13 mouse cellular contexts compared by ENCODE assay signal in genomic region chr2:149722342-149722741, GRCm38 (mm10).
"Had no signal": no experiment of that assay in that cellular context is flagged by ENCODE, and none has a peak within 500 bp of the region (broad histone marks: within the 10 kb centered on the region; RNA-seq: fewer than 3 reads in every experiment).

No protein-coding gene starts in this region.

- DNase-seq: kidney, adult 11 months; kidney, adult 8-10 months; kidney, postnatal 10 days; kidney, postnatal 36 days; layer of hippocampus, postnatal 36 days; liver, embryonic 13.5 days; lung, adult 2 months; lung, postnatal 14 days; lung, postnatal 4 days; midbrain, embryonic 14.5 days; right cerebral cortex, postnatal 14 days; spleen, adult 18-20 months; thymus, postnatal 25 days had no signal
